Mouse (Mus musculus) ES-E14 (cell line): ENCODE results near the gene Hist1h4i.

Source experiments
- CHD2 ChIP-seq: IDR thresholded peaks from 2 replicates; pipeline ENCODE4 v1.6.1; 2014; ENCODE audit warnings: mild to moderate bottlenecking, low read depth, low read length, inconsistent platforms
- HCFC1 ChIP-seq: IDR thresholded peaks from 2 replicates; pipeline ENCODE4 v1.6.1; 2012; ENCODE audit warnings: low read length, inconsistent platforms, borderline replicate concordance; ENCODE audit not compliant: insufficient read depth
- MAFK ChIP-seq: IDR thresholded peaks from 2 replicates; pipeline ENCODE4 v1.6.1; 2014; ENCODE audit warnings: mild to moderate bottlenecking, low read depth, low read length, inconsistent platforms; ENCODE audit not compliant: insufficient read depth
- ZNF384 ChIP-seq: IDR thresholded peaks from 2 replicates; pipeline ENCODE4 v1.6.1; 2012; ENCODE audit warnings: low read depth, low read length, inconsistent platforms

- TF ChIP-seq CHD2 (no peak), HCFC1 (no peak), ZNF384 (no peak), MAFK (no peak)
These were observed 3.7 kb downstream of the Hist1h4i start for GRCm38 (mm10) chr13:22037415-22037814.
